25 mouse cellular contexts compared by ENCODE assay signal in genomic region chr1:138689234-138689633, GRCm38 (mm10).
"Had no signal": no experiment of that assay in that cellular context is flagged by ENCODE, and none has a peak within 500 bp of the region (broad histone marks: within the 10 kb centered on the region; RNA-seq: fewer than 3 reads in every experiment).

No protein-coding gene starts in this region.

- H3K4me3 ChIP-seq: gastrocnemius, adult 2 months; heart, adult 2 months; heart, embryonic 13.5 days; heart, embryonic 15.5 days; hindbrain, embryonic 10.5 days; hindbrain, embryonic 12.5 days; layer of hippocampus, adult 2 months; left cerebral cortex, adult 2 months; limb, embryonic 10.5 days; limb, embryonic 12.5 days had no signal

- H3K4me1 ChIP-seq: heart, embryonic 13.5 days; heart, embryonic 15.5 days; hindbrain, embryonic 10.5 days; hindbrain, embryonic 12.5 days; limb, embryonic 10.5 days; limb, embryonic 12.5 days had no signal

- H3K36me3 ChIP-seq: heart, embryonic 13.5 days; heart, embryonic 15.5 days; hindbrain, embryonic 10.5 days; hindbrain, embryonic 12.5 days; limb, embryonic 10.5 days; limb, embryonic 12.5 days had no signal

- H3K9me3 ChIP-seq: heart, embryonic 13.5 days; heart, embryonic 15.5 days; hindbrain, embryonic 10.5 days; hindbrain, embryonic 12.5 days; limb, embryonic 10.5 days had no signal

- H3K9ac ChIP-seq: heart, embryonic 13.5 days; heart, embryonic 15.5 days; hindbrain, embryonic 12.5 days; hindbrain, embryonic 14.5 days; limb, embryonic 12.5 days had no signal

- ATAC-seq: hindbrain, embryonic 16.5 days; intestine, embryonic 16.5 days had no signal

- H3K27ac ChIP-seq: gastrocnemius, adult 2 months; heart, adult 2 months; heart, embryonic 13.5 days; heart, embryonic 15.5 days; hindbrain, embryonic 10.5 days; hindbrain, embryonic 12.5 days; hindbrain, embryonic 14.5 days; layer of hippocampus, adult 2 months; left cerebral cortex, adult 2 months; limb, embryonic 10.5 days; limb, embryonic 12.5 days had no signal

- H3K27me3 ChIP-seq: heart, embryonic 13.5 days; heart, embryonic 15.5 days; hindbrain, embryonic 12.5 days; limb, embryonic 12.5 days had no signal

- DNase-seq: gastrocnemius, adult 2 months; gastrocnemius, postnatal 10 days; gastrocnemius, postnatal 25 days; heart, adult 11 months; heart, adult 2 months; heart, postnatal 14 days; heart, postnatal 36 days; kidney, adult 11 months; kidney, adult 2 months; kidney, postnatal 10 days; kidney, postnatal 25 days; kidney, postnatal 4 days; liver had no signal

- H3K4me2 ChIP-seq: heart, embryonic 11.5 days; heart, embryonic 13.5 days; heart, embryonic 15.5 days; hindbrain, embryonic 12.5 days; hindbrain, embryonic 14.5 days; limb, embryonic 12.5 days had no signal
